Mouse (Mus musculus) adrenal gland, adult 8-10 months (tissue): ENCODE results near the gene Atp6v0e. TPM values are rescaled to one million over a fixed set of nuclear protein-coding genes. Genes with fewer than 3 reads are reported as not detected.
A peak's percentile ranks its signal among the peaks of the same experiment; 100 is the strongest.

Experiments
- DNase-seq: peaks from one replicate; pipeline ENCODE4 v3.0.0; 2022
- total RNA-seq, 4 experiments: library from RNA; stranded (reverse); gene quantifications; 2 replicates each; pipeline ENCODE4 v1.2.4; 2022

The Atp6v0e gene
- total RNA-seq, 4 experiments from 2014 or later = 183 to 265 (median 234) TPM

DNA sequence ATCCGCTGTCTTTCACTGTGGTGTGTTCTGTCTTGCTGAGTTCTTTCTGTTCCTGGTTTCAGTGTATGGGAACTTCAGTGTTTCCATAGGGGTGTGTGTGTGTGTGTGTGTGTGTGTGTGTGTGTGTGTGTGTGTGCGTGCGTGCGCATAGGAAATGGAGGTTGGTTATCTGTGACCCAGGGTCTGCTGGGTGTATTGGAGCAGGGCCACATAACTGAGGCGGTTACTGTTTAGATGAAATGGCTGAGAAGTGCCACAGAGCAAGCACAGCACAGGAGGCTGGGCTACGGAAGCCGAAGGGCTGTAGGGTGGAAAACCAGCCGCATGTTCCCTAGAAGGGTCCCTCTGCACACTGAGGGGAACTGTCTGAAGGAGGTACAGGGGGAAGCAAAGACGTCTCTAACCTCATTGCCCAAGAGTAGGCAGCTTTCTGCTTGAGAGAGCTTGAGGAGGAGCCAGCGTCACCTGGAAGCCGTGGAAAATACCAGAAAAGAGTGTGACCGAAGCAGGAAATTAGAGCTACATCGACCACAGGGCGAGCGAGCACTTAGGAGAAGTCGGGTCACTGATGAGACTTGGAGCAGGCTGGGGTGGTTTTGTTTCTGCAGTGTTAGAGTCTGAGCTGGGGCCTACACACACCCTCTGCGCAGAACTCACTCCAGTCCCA lies 23.4 kb downstream of the Atp6v0e start:
- no peak for DNase-seq

DNA sequence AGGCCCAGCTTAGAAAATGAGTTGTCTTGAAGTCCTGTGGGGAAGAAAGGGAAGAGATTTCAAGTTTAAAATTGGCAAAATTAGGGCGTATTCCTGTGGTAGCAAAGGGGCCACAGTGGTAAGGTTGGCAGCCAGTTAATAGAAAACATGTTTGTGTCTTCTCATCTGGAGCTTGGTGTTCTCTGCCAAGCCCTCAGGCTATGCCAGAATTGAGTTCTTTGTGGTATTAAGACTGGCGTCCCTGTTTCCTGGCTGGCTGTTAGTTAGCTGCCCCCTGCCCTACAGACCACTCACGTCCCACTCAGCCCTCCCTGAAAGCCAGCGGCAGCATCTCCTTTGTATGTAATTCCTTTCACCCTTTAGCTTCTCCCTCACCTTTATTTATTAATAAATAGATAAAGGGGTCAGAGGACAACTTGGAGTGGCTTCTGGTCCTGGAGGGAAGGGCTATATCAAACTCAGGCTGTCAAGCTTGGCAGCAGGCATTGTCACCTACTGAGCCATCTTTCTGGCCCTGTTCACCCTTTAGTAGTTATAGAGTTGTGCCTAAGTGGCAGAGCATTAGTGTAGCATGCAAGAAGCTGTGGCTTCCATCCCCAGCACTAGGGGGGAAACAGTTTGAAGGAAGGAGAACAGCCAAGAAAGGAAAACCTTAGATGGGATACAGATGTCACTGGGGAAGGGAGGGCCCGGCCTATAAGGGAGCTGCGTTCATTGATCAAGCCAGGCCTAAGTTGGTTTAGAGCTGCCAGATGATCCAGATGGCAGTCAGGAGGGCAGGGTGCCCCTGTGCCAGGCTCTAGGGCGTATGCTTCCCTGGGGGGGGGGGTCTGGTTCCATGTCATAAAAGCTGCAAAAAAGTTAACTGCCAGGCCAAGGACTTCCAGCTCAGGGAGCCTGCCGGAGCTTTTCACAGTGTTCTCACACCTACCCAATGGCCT lies 26.0 kb downstream of the Atp6v0e start:
- no peak for DNase-seq

DNA sequence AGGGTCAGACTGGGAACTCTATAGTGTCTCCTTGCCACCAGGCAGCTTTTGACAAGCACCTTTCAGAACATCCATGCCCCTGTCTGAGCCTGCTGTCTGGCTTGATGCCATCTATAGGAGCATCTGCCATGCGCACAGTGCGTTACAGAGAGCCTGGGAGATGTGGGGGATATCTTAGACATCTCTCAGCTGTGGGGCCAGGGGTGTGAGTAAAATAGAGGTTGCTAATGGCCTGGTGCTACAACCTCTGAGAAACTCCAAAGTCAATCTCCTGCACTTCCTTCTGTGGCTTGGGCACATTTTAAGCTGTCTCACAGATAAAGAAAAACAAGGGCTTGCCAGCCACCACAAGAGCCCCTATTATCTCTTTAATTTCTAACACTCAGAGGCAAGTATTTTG lies 26.8 kb downstream of the Atp6v0e start:
- no peak for DNase-seq

DNA sequence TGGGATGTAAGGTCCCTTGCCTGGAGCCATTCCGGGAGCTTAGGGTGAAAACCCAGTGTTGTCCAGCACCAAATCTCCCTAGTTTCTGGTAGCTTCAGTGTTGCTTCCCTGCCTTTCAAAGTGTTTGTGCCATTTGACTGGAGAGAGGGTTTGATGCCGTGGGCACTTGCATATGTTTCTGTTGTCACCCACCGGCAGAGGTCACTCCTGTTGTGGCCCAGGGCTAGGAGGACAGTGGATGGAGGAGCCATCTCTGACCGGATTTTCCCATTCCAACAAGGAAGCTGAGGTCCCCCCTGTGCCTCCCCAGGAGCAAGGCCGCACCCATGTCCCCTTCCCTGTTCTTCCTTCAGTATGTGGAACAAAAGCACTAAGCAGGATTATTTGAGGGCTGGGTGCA lies 27.2 kb downstream of the Atp6v0e start:
- DNase-seq = no peak

DNA sequence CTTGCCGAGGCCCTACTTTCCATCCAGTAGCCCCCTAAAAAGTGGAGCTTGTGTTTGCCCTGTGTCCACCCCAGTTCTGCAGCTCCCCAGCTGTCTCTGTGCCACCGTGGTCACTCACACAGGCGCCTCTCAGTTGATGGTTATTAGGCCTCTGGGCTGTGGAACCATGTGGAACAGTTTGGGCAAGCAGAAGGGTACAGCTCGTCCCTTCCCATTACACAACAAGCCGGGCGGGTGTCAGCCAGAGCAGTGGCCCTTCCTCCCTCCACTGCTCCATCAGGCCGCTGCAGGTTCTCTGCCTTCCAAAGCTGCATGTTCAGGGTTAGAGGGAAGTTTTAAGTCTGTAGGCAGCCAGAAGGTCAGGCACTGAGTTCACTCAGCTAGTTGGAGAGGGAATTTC lies 28.1 kb downstream of the Atp6v0e start:
- no peak for DNase-seq

DNA sequence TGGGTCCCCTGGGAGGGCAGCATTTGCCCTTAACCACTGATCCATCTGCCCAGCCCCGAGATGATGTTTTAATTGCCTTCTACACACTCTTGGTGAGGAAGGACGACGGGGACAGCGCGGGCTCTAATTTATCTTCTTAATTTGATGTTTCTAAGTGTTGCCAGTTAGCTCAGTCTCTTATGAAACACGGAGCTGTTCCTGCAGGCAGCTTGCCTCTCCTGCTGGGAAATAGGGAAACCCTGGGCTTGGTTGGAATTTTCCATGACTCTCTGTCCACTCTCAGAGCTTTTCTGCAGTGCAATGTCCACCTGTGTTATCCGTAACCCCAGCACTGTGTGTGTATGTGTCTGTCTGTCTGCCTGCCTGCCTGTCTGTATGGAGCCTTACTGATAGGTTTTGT lies 30.4 kb downstream of the Atp6v0e start:
- DNase-seq = no peak

DNA sequence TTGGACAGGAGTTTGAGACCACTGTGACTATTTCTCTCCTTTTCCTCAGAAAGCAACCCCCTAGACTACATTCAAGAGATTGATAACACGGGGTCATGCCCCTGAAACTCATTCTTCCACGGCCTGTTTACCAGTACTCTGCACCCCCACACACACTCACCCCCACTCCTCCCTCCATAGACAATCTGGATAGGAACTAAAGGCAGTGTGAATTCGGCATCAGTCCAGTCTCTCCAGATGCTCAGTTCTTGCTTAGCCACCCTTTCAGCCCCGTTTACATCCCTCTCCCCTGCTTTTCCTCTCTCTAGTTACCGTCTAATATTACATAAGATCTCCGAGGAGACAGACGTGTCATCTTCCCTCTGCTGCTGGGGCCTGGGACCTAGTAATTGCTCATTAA lies 31.1 kb downstream of the Atp6v0e start:
- no peak for DNase-seq

DNA sequence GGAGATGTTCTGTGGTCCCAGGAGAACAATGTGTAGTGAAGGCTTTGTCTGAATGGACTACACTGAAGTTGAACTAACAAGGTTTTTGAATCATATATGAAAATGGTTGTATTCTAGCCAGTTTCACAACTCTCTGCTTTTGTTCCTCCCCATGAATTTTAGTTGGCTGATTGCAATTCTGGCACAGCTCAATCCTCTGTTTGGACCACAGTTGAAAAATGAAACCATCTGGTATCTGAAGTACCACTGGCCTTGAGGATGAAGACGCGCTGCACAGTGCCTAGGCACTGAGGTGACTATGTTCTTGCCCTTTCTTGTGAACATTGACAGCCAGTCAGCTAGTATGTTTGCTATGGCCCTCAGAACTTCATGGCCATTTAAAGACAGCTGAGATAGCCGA lies 32.2 kb downstream of the Atp6v0e start:
- no peak for DNase-seq

DNA sequence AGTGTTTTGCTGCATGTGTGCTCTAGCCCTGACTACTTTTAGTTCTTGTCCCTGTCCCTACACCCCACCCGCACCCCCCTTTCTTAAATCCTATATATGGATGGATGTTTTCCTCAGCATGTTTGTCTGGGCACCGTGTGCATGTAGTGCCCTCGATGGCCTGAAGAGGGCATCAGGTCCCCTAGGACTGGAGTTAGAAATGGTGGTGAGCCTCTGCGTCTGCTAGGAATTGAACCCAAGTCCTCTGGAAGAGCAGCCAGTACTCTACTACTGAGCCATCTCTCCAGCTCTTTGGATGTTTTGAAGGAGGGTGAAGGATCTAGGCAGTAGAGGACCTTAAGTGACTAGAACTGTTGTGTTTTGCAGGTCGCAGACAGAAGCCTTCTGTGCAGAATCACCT lies 35.8 kb downstream of the Atp6v0e start:
- no peak for DNase-seq

DNA sequence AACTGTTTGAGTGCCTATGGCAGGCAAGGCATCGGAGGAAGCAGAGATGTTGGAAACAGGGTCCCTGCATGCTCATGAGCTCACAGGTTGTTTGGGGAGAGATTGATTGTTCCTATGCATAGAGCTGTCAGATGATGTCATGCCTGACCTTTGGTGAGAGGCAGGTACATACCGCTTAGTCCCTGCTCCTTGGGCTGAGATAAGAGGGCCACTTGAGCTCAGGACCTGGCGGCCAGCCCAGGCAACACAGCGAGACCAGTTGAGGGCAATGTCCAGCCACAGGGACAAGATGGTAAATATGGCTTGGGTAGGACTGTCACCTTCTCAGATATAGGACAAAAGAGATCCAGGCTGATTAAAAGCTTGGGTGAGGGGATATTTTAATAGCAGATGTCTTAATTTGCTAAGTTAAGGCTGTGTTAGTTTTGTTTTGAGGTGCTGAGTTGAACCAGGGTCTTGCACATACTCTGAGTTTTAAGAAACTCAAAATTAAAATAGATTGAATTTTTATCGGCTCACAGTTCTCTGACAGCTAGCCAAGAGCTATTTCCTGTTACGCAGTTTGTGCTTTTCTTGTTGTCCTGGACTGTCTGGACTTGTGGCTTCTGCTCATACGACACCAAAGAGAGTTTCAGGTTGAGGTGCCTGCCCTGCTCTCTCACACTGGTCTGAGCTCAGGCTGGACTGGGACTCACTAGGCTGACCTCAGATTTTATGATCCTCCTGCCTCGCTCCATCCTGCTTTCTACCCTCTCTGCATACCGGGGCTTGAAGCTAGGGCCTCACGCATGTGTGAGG lies 37.0 kb downstream of the Atp6v0e start:
- DNase-seq = no peak

DNA sequence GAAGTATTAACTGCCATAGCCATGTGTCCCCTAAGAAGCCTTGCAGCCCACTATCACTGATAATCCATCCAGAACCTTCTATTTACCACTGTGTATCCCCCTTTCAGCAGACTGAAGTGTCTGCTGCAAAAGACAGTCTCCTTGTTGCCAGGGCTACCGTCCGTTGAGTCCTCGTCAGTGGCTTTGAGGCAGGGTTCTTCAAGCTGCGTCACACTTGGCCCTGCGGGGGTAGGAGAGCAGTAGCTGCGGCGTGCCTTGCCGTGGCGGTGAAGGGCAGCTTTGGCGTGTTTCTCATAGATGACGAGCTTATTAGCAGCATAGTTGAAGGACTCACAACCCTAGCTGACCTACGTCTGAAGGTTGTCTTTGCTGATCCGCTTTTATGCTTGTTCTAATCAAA lies 38.5 kb downstream of the Atp6v0e start:
- DNase-seq = no peak

DNA sequence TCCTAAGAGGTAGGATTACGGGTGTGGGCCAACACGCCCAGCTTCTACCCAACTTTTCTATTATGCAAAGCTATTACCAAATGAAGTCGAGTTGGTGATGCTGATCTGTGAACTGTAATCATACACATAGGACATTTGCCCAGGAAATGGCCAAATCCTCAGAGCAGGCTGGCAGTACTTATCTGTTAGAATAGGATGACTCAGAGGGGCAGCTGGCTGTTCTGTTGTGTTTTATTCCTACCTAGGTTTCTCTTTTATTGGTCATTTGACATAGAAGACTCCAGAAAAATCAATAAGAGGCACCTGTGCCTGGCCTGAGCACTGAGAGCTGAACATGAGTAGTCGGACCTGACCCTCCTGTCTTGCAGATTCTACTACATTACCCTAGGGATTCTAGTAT lies 39.6 kb downstream of the Atp6v0e start:
- DNase-seq = no peak

DNA sequence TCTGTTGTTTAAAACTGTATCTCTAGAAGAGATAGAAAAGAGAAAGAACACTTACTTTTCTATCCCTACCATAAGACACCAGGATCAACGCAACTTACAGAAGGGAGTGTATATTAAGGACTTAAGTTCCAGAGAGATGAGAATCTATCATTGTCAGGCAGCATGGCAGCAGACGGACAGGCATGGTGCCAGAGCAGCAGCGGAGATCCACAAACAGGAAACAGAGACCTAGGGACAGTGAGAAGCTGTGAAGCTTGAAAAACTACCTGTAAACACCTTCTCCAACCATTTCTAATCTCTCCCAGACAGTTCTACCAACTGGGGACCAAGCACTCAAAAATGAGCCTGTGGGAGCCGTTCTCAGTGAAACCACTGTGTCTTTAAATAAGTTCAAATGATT lies 40.6 kb downstream of the Atp6v0e start:
- no peak for DNase-seq

DNA sequence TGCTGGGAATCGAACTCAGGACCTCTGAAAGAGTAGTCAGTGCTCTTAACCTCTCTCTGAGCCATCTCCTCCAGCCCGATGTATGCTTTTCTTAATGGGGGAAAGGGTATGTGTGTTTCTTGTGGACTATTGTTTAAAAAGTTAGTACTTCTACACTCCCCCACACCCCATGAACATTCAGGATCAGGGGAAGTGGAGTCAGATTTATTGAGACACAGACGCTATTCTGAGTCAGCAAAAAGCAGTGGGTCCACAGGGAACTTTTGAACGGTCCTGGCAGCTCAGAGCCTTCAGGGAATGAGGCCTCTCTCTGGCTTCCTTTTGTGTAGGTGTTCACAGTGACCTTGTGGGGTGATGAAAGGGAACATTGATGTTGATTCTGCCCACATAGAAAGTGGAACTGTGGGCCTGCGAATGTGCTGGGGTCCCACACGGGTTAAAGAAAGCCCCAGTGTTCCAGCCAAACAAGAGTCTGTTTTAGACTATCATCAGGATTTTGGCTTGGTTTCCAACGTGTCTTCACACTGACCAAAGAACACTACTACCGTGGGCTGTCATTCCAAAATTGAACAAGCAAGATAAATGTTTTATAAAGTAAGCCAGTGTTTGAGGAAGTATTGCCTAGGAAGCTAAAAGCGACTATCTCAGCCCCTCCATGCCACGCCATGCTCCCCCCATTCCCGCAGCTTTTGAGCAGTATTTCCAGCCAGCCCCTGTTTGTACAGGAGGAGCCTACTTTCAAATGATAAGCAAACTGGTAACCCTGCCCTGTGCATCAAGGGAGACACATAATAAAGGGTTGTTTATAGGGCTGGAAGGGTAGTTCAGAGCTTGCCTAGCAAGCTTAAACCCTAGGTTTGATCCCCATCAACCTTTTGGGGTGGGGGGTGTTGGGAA lies 42.7 kb downstream of the Atp6v0e start:
- DNase-seq = no peak

DNA sequence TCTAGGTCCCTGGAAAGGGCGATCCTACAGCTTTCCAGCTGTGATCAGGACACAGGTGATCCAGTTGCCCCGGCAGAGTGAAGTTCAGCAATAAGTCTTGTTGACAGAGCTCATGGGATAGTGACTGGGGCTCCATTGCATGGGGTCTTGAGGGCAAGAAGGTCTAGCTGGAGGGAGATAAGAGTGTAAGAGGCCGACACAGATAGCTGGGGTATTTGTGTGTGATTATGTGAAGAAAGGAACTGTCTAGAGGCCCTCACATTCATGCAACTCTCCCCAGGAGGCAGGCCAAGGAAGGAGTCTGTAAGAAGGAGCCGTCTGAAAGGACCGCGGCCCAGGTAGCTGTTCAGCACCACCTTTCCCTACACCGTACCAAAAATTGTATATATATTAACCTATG lies 44.0 kb downstream of the Atp6v0e start:
- DNase-seq = no peak

DNA sequence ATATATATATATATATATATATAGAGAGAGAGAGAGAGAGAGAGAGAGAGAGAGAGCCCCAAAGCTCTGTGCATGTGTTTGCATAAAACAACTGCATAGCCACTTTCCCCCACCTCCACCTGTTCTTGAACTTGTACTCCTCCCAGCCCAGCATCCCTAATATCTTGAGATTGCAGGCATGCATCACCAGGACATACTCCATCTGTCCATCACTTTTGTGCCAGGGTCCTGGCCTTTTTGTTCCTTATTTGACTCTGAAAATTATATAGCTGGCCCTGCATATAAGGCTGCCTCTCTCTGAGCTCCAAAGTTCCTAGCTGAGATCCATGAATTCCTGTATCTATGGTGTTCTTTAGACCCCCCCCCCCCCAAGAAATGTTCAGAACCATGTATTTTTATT lies 45.5 kb downstream of the Atp6v0e start:
- no peak for DNase-seq

DNA sequence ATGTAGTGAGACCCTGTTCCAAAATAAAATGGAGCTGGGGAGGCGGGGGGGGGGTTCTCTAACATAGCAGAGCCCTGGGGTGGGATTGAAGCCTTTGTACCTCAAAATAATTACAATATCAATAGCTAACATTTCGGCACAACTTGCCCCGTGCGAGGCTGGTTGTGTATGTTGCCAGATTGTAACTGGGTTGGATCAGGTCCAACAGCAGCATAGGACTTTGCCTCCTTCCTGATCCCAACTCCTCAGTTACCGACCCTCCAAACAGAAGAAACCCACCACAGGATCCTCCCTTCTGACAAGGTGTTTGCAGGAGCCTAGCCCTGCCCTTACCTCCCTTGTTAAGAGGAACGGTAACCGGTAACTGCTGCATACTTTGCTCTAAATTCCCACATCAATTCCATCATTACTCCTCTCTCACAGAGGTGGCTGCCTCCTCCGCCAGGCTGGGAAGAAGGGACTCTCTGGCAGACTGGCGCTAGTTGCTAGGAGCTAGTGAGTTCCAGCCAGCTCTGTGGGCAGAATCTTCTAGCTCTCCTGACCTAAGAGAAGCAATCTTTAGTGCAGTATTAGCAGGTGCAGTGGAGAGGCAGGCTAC lies 46.1 kb downstream of the Atp6v0e start:
- no peak for DNase-seq

DNA sequence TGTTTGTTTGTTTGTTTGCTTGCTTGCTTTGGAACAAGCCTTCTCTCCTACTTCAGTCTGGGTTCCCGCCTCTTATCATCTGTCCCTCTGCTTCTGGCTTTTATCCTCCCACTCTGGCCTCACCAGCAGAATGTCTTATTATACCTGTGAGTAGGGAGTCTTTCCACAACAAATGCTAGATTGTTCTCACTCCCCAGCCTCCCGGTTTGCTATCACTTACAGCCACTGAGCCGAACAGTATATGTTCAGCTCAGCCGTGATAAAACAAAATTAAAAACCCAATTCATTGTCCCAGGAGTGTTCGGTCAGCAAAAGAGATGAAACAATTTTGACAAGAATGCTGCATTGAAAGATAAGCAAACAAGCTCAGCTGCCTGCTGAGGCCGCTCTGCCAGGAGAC lies 47.0 kb downstream of the Atp6v0e start:
- no peak for DNase-seq

DNA sequence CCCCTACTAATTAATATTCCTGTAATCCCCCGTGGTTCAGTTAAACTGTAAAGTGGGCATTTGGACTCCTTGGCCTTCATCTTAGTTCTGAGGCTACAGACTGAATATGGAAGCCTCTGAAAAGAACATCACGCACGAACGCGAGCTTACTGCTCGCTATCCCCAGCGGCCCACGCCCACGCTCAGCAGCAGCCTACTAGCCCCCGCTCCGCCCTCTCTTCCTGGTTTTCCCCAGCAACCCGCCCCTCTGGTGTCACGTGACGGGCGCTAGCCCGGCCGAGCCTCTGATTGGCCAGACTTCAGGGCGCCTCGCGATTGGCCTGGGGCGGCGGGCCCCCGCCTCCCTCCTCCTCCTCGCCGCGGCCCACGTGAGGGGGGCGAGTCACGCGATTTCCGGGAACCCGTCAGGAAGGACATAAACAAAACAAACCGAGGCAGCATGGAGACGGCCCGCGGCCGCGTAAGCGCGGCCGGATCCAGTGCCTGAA lies 52.3 kb downstream of the Atp6v0e start, which contains the start of gene Crebrf:
Gene Crebrf, plus strand, starts transcription at position 380 of the 488 bp plus-strand sequence.
- DNase-seq = peak; percentile 99

DNA sequence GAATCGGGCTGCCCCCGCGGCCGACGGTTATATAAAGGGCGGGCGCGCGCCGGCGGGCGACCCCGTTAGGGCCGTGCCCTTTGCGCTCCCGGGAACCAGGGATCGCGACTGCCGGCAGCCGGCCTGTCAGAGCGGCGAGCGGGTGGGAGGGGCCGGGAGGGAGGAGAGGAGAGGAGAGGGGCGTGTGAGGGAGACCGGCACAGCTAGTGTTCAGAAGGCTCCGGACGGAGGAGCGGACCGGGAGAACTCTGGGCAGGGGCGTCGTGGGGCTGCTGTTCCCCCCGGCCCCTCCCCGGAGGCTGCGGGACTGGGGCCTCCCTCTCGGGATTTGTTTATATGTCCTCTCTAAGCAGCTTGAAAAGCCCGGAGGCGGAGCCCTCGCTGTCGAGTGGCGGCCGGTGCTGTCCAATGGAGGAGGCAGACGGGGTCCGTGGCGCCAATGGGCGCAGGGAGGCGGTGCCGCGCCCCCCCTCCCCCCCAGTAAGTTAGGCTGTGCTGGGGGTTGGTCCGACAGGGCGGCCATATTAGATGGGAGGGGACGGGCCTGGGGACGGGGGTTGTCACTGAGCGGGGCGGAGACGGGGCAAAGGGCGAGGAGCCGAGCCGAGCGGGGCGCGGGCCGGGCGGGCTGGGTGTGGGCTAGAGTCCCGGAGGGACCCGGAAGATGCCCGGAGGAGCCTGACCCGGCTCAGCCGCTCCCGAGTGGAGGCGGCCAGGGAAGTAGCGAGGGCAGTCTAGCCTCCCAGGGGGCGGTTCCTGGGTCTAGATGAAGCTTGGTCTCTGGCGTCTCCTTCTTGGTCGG lies 53.1 kb downstream of the Atp6v0e start:
- DNase-seq = peak; percentile 94

DNA sequence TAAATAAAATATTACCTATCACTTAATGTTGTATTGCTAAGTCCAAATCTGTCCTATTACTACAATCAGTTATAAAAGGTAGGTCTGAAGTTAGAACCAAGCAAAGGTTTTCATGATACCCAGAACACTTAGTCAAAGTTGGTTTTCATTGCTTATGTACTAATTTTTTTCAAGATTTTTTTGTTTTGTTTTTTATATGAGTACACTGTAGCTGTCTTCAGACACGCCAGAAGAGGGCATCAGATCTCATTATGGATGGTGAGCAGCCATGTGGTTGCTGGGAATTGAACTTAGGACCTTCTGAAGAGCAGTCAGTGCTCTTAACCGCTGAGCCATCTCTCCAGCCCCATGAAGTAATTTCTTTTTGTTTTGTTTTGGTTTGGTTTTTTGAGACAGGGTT lies 54.8 kb downstream of the Atp6v0e start:
- DNase-seq = no peak
